Mouse (Mus musculus): Measurements from ENCODE around the gene Arhgef7.

GRCm38 (mm10) chr8:11739082-11739481 is 11.6 kb downstream of the Arhgef7 start:
- TF ChIP-seq CTCF (IDR thresholded peaks at IDR 0.05; ENCODE audit: insufficient read depth, low read depth, low read length) (no peak), POLR2A (IDR thresholded peaks at IDR 0.05; ENCODE audit: insufficient read depth, low read depth, low read length) (no peak)

Measured in olfactory bulb, adult 2 months (tissue).